Mouse (Mus musculus): Measurements from ENCODE around the gene Sec22a.

DNA sequence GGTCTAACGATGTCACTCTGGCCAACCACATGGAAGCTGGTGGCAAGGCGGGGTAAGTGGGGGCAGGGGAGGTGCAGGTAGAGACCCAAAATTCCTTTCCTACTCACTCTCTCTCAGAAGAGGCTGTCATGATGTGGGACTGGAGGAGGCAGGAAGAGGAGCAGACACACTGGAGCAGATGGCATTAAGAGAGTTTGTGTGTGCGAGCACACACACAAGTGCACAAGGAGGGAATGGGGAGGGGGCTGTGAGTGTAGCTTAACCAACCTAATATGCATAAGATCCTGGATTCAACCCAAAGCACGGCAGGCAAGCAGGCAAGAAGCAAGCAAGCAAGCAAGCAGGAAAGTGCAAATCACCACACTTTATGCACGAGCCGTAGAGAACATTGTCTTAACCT, 92.8 kb downstream of the Sec22a start:
- TF ChIP-seq ZC3H11A (IDR thresholded peaks at IDR 0.05; ENCODE audit: borderline replicate concordance, low read depth, low read length) (no peak), HCFC1 (IDR thresholded peaks at IDR 0.05; ENCODE audit: borderline replicate concordance, insufficient read depth, low read length) (no peak), ZNF384 (IDR thresholded peaks at IDR 0.05; ENCODE audit: low read depth, low read length) (no peak), MAFK (IDR thresholded peaks at IDR 0.05; ENCODE audit: insufficient read depth, low read depth, low read length) (no peak), CHD2 (IDR thresholded peaks at IDR 0.05; ENCODE audit: low read depth, low read length) (no peak)
